Mouse (Mus musculus) cerebellum, adult 18-20 months (tissue): ENCODE measurements at regions not wholly inside any gene's neighbourhood (a gene's known extent, or its start where the extent isn't known, plus 50 kb on each side); places are given as distances from the start of the nearest gene placed in this dataset.

Experiments used
- DNase-seq, 2 experiments: peaks; one replicate each; pipeline ENCODE4 v3.0.0; 2021

GRCm38 (mm10) chr5:116897391-116897790, 218.5 kb downstream of the Suds3 start:
- DNase-seq = no peak

- DNase-seq = no peak
Measured at GRCm38 (mm10) chr5:116895036-116895783, 220.7 kb downstream of the Suds3 start.

GRCm38 (mm10) chr5:116894575-116894974, 221.3 kb downstream of the Suds3 start:
- DNase-seq = peak; percentile 13 to 27

- no peak for DNase-seq
Measured at GRCm38 (mm10) chr5:116892877-116893276, 223.0 kb downstream of the Suds3 start.

- DNase-seq = no peak
Measured at GRCm38 (mm10) chr5:116889224-116889623, 226.7 kb downstream of the Suds3 start.

- peak; percentile 23 to 27 for DNase-seq
Measured at GRCm38 (mm10) chr5:116886181-116887136, 229.5 kb downstream of the Suds3 start.

GRCm38 (mm10) chr5:116879761-116880160, 236.2 kb downstream of the Suds3 start:
- DNase-seq = no peak

GRCm38 (mm10) chr5:116874941-116875340, 241.0 kb downstream of the Suds3 start:
- DNase-seq = no peak

GRCm38 (mm10) chr5:116868115-116868514, 247.8 kb downstream of the Suds3 start:
- no peak for DNase-seq

- DNase-seq = no peak
Measured at GRCm38 (mm10) chr5:116864275-116864674, 251.6 kb downstream of the Suds3 start.

GRCm38 (mm10) chr5:116852691-116853090, 261.1 kb upstream of the Srrm4 start:
- no peak for DNase-seq

GRCm38 (mm10) chr5:116831874-116832273, 240.3 kb upstream of the Srrm4 start:
- DNase-seq = no peak

GRCm38 (mm10) chr5:116829771-116830170, 238.2 kb upstream of the Srrm4 start:
- DNase-seq = no peak

GRCm38 (mm10) chr5:116823260-116823659, 231.6 kb upstream of the Srrm4 start:
- DNase-seq = no peak

GRCm38 (mm10) chr5:116822141-116822540, 230.5 kb upstream of the Srrm4 start:
- peak; percentile 18 to 28 for DNase-seq

- DNase-seq = no peak
Measured at GRCm38 (mm10) chr5:116809799-116810198, 218.2 kb upstream of the Srrm4 start.

- no peak for DNase-seq
Measured at GRCm38 (mm10) chr5:116809001-116809759, 217.6 kb upstream of the Srrm4 start.

GRCm38 (mm10) chr5:116797460-116797859, 205.8 kb upstream of the Srrm4 start:
- no peak for DNase-seq

- DNase-seq = no peak
Measured at GRCm38 (mm10) chr5:116795169-116795568, 203.6 kb upstream of the Srrm4 start.

- no peak for DNase-seq
Measured at GRCm38 (mm10) chr5:116790419-116790818, 198.8 kb upstream of the Srrm4 start.

- no peak for DNase-seq
Measured at GRCm38 (mm10) chr5:116789859-116790258, 198.2 kb upstream of the Srrm4 start.

- peak in 1 of 2 experiments; percentile 9 for DNase-seq
Measured at GRCm38 (mm10) chr5:116776450-116776849, 184.8 kb upstream of the Srrm4 start.

- no peak for DNase-seq
Measured at GRCm38 (mm10) chr5:116766261-116766660, 174.6 kb upstream of the Srrm4 start.
